Mouse (Mus musculus) heart, embryonic 15.5 days (tissue): ENCODE measurements around the gene Atg2a. TPM values are rescaled to one million over a fixed set of nuclear protein-coding genes. Genes with fewer than 3 reads are reported as not detected.
A peak's percentile ranks its signal among the peaks of the same experiment; 100 is the strongest.

ENCODE experiments used
- ATAC-seq: fragments of 200-750 bp; cut with Nextera tagmentation; replicated peaks from 2 replicates; pipeline ENCODE4 v1.8.0; 2017; ENCODE audit warnings: low read depth, moderate TSS enrichment; ENCODE audit not compliant: insufficient number of reproducible peaks, insufficient read depth, low FRiP score
- H3K27ac ChIP-seq: fragments of 300-500 bp; sonication (generic); 2 replicates; pipeline ENCODE4 v1.5.1; 2015; ENCODE audit warnings: mild to moderate bottlenecking, inconsistent platforms
- H3K27me3 ChIP-seq: fragments of 300-500 bp; sonication (generic); 2 replicates; pipeline ENCODE4 v1.6.1; 2015; ENCODE audit warnings: inconsistent platforms
- H3K36me3 ChIP-seq: fragments of 300-500 bp; sonication (generic); 2 replicates; pipeline ENCODE4 v1.6.1; 2015; ENCODE audit warnings: mild to moderate bottlenecking, inconsistent platforms
- H3K4me1 ChIP-seq: fragments of 300-500 bp; sonication (generic); replicated peaks from 2 replicates; pipeline ENCODE4 v1.6.1; 2015; ENCODE audit warnings: inconsistent platforms
- H3K4me2 ChIP-seq: fragments of 300-500 bp; sonication (generic); 2 replicates; pipeline ENCODE4 v1.6.1; 2015; ENCODE audit warnings: inconsistent platforms, mild to moderate bottlenecking, moderate library complexity
- H3K4me3 ChIP-seq: fragments of 300-500 bp; sonication (generic); 2 replicates; pipeline ENCODE4 v1.5.1; 2015; ENCODE audit warnings: mild to moderate bottlenecking, inconsistent platforms
- H3K9ac ChIP-seq: fragments of 300-500 bp; sonication (generic); 2 replicates; pipeline ENCODE4 v1.6.1; 2015; ENCODE audit warnings: mild to moderate bottlenecking, inconsistent platforms
- H3K9me3 ChIP-seq: fragments of 300-500 bp; sonication (generic); replicated peaks from 2 replicates; pipeline ENCODE4 v1.6.1; 2016; ENCODE audit warnings: inconsistent platforms
- WGBS: fragments of 180-500 bp; shearing (Covaris S2); methylation state at CpG from one replicate; pipeline ENCODE4 v1.1.7; 2015; ENCODE audit warnings: mixed read lengths; 5-methylcytosine and 5-hydroxymethylcytosine counted together
- polyA plus RNA-seq: library from polyadenylated mRNA; unstranded; fragments of >200 nt; fragmentation: Nextera tagmentation; extraction: Ambion mirVana; gene quantifications from 2 replicates; pipeline ENCODE4 v1.2.1, GENCODE M21; 2015

The Atg2a gene
- polyA plus RNA-seq, 1 experiment from 2014 or later = 6.7 TPM

- ATAC-seq = peak; percentile 54
- Histone ChIP-seq H3K4me2 (no peak overlapping the region), H3K9me3 (no peaks in the 10 kb centered on the region), H3K4me3 (no peak overlapping the region), H3K4me1 (peaks cover 10% of the 10 kb centered on the region), H3K36me3 (no peaks in the 10 kb centered on the region), H3K27ac (no peak overlapping the region), H3K9ac (no peak overlapping the region), H3K27me3 (no peaks in the 10 kb centered on the region)
- 9% methylated on average over 8 of the region's 8 CpGs for WGBS
Measured at GRCm38 (mm10) chr19:6268170-6268528, 26.7 kb downstream of the Atg2a start.

GRCm38 (mm10) chr19:6268670-6269132 is 27.2 kb downstream of the Atg2a start:
- WGBS = 82% methylated on average over 7 of the region's 7 CpGs
- Histone ChIP-seq H3K9ac (no peak overlapping the region), H3K4me1 (peaks cover 10% of the 10 kb centered on the region), H3K9me3 (no peaks in the 10 kb centered on the region), H3K36me3 (no peaks in the 10 kb centered on the region), H3K27ac (no peak overlapping the region), H3K27me3 (no peaks in the 10 kb centered on the region), H3K4me2 (no peak overlapping the region), H3K4me3 (no peak overlapping the region)
- no peak for ATAC-seq

GRCm38 (mm10) chr19:6269798-6270475 is 28.5 kb downstream of the Atg2a start:
- no peak overlapping the region for H3K9ac ChIP-seq

GRCm38 (mm10) chr19:6270661-6271060 is 29.2 kb downstream of the Atg2a start:
- no peak overlapping the region for H3K4me3 ChIP-seq
- no peak overlapping the region for H3K9ac ChIP-seq
- H3K36me3 ChIP-seq = no peaks in the 10 kb centered on the region
- 55% methylated on average over 9 of the region's 9 CpGs for WGBS
- H3K9me3 ChIP-seq = no peaks in the 10 kb centered on the region
- no peak overlapping the region for H3K27ac ChIP-seq
- no peak overlapping the region for H3K4me2 ChIP-seq
- ATAC-seq = no peak
- peaks cover 16% of the 10 kb centered on the region for H3K4me1 ChIP-seq
- no peaks in the 10 kb centered on the region for H3K27me3 ChIP-seq

More at GRCm38 (mm10) chr19:6269798-6270475, 28.5 kb downstream of the Atg2a start:
- ATAC-seq = no peak
- Histone ChIP-seq H3K4me3 (no peak overlapping the region), H3K4me1 (peaks cover 10% of the 10 kb centered on the region), H3K36me3 (no peaks in the 10 kb centered on the region), H3K9me3 (no peaks in the 10 kb centered on the region), H3K4me2 (no peak overlapping the region), H3K27me3 (no peaks in the 10 kb centered on the region), H3K27ac (no peak overlapping the region)
- 87% methylated on average over 8 of the region's 8 CpGs for WGBS

- H3K4me3 ChIP-seq = no peak overlapping the region
Measured at GRCm38 (mm10) chr19:6271206-6271605, 29.7 kb downstream of the Atg2a start.

GRCm38 (mm10) chr19:6272053-6272452 is 30.6 kb downstream of the Atg2a start:
- no peak overlapping the region for H3K27ac ChIP-seq
- no peak overlapping the region for H3K4me3 ChIP-seq
- H3K9ac ChIP-seq = no peak overlapping the region
- WGBS = 76% methylated on average over 7 of the region's 7 CpGs
- no peak for ATAC-seq
- H3K36me3 ChIP-seq = no peaks in the 10 kb centered on the region
- H3K27me3 ChIP-seq = no peaks in the 10 kb centered on the region
- no peaks in the 10 kb centered on the region for H3K9me3 ChIP-seq
- H3K4me2 ChIP-seq = no peak overlapping the region
- H3K4me1 ChIP-seq = peaks cover 23% of the 10 kb centered on the region

More at GRCm38 (mm10) chr19:6271206-6271605, 29.7 kb downstream of the Atg2a start:
- Histone ChIP-seq H3K36me3 (no peaks in the 10 kb centered on the region), H3K27me3 (no peaks in the 10 kb centered on the region), H3K9ac (no peak overlapping the region), H3K27ac (no peak overlapping the region), H3K4me1 (peaks cover 21% of the 10 kb centered on the region), H3K4me2 (no peak overlapping the region), H3K9me3 (no peaks in the 10 kb centered on the region)
- WGBS = 50% methylated on average over 8 of the region's 8 CpGs
- no peak for ATAC-seq

GRCm38 (mm10) chr19:6272738-6273137 is 31.3 kb downstream of the Atg2a start:
- peak overlapping the region; percentile 50; the same call in 1 of the 2 replicates for H3K27ac ChIP-seq

GRCm38 (mm10) chr19:6273592-6273991 is 32.1 kb downstream of the Atg2a start:
- no peak for ATAC-seq
- H3K9ac ChIP-seq = no peak overlapping the region
- no peaks in the 10 kb centered on the region for H3K9me3 ChIP-seq
- 84% methylated on average over 4 of the region's 4 CpGs for WGBS
- no peak overlapping the region for H3K4me2 ChIP-seq
- peaks cover 31% of the 10 kb centered on the region for H3K4me1 ChIP-seq
- H3K36me3 ChIP-seq = no peaks in the 10 kb centered on the region
- no peaks in the 10 kb centered on the region for H3K27me3 ChIP-seq
- H3K4me3 ChIP-seq = no peak overlapping the region
- H3K27ac ChIP-seq = peak overlapping the region; percentile 50; the same call in 1 of the 2 replicates

More at GRCm38 (mm10) chr19:6272738-6273137, 31.3 kb downstream of the Atg2a start:
- Histone ChIP-seq H3K4me1 (peaks cover 26% of the 10 kb centered on the region), H3K4me3 (no peak overlapping the region), H3K4me2 (no peak overlapping the region), H3K36me3 (no peaks in the 10 kb centered on the region), H3K27me3 (no peaks in the 10 kb centered on the region), H3K9me3 (no peaks in the 10 kb centered on the region), H3K9ac (no peak overlapping the region)
- no peak for ATAC-seq
- WGBS = 57% methylated on average over 4 of the region's 4 CpGs

GRCm38 (mm10) chr19:6273998-6274608 is 32.6 kb downstream of the Atg2a start:
- Histone ChIP-seq H3K27me3 (no peaks in the 10 kb centered on the region), H3K9me3 (no peaks in the 10 kb centered on the region), H3K4me2 (no peak overlapping the region), H3K27ac (no peak overlapping the region), H3K4me3 (no peak overlapping the region), H3K36me3 (no peaks in the 10 kb centered on the region), H3K9ac (no peak overlapping the region), H3K4me1 (peaks cover 36% of the 10 kb centered on the region)
- ATAC-seq = no peak
- 83% methylated on average over 13 of the region's 13 CpGs for WGBS

- ATAC-seq = 0 out of 2 replicates have a peak, but pooled peaks have one; percentile 0
- Histone ChIP-seq H3K9me3 (no peaks in the 10 kb centered on the region), H3K36me3 (peaks cover 6% of the 10 kb centered on the region; the same call in 1 of the 2 replicates), H3K4me3 (peak overlapping the region; percentile 75), H3K27ac (peak overlapping the region; percentile 79), H3K4me2 (peak overlapping the region; percentile 98), H3K27me3 (no peaks in the 10 kb centered on the region), H3K9ac (peak overlapping the region; percentile 66), H3K4me1 (peaks cover 54% of the 10 kb centered on the region)
- WGBS = 9% methylated on average over 15 of the region's 15 CpGs
Measured at GRCm38 (mm10) chr19:6275740-6276389, 34.4 kb downstream of the Atg2a start.
